ENCODE assay signal across 7 mouse cellular contexts in the genomic region with DNA sequence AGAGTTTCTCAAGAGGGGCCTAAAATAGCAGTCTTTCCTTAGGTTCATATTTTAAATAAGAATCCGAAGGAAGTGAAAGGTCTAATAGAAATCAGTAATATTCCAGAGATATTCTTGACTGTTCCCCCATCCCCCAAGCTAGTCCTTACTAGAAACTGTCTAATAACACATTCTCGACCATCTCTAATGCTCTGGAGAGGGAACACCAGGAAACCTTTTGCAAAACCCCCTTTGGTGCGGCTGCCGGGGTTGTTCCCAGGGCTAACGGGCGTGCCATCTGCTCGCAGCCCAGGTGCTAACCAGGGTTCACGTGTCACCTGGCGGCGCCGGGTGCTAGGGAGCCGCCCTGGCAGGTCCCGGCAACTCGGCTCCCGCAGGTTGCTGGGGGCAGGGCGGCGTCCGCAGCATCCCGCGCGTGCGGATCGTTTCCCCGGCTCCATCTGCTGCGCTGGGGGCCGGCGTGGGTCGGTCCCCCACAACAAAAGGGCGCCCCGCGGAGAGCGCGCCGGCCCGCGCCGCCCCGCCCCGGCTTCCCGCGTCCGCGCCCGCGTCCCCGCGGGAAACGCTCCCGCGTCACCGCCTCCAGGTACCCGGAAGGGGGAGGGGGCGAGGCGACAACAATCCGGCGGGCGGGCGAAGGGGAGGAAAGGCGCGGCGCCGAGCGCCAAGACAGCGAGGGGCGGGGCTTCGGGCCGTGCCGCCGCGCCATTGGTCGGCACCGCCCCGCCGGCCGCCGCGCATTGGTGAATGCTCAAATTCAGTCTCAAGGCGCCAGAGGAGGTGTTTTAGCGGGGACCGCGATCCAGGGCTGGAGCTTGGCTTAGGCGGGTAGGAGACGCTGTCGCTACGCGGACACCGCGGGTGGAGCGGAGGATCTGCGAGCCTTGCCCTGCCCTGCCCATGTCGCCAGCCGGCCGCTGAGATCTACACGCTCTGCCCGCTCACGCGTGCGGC. TPM values are rescaled to one million over a fixed set of nuclear protein-coding genes. Genes with fewer than 3 reads are reported as not detected.
DNase-seq lines count a peak whose midpoint lies in the region; ATAC-seq lines count a peak whose summit lies in the region.

A gene (plus strand): TSS at position 754 of the 954 bp plus-strand sequence.

- peak; percentile 98 for ATAC-seq in intestine, embryonic 14.5 days (replicated peaks; ENCODE audit: low FRiP score, low TSS enrichment, low read depth)
- ATAC-seq in midbrain, embryonic 11.5 days (ENCODE audit: low FRiP score), result peak; percentile 98

- peak within 1 kb of the TSS; percentile 4; the same call in 1 of the 2 replicates for H3K27ac ChIP-seq in intestine, embryonic 14.5 days (ENCODE audit: low read depth)
- H3K27ac ChIP-seq in midbrain, embryonic 11.5 days (ENCODE audit: low read depth, low read length), result peak within 1 kb of the TSS; percentile 40; the same call in 1 of the 2 replicates

- H3K9me3 ChIP-seq in intestine, embryonic 14.5 days (ENCODE audit: control insufficient read depth, low read length), result no peaks in the 10 kb centered on the region
- no peaks in the 10 kb centered on the region for H3K9me3 ChIP-seq in midbrain, embryonic 11.5 days (ENCODE audit: control insufficient read depth, low read length)

- no peaks in the 10 kb centered on the region for H3K27me3 ChIP-seq in intestine, embryonic 14.5 days (replicated peaks; ENCODE audit: control insufficient read depth, insufficient read depth, low read length)
- H3K27me3 ChIP-seq in midbrain, embryonic 11.5 days (ENCODE audit: control insufficient read depth, insufficient read depth, low read length), result no peaks in the 10 kb centered on the region

- H3K4me1 ChIP-seq in intestine, embryonic 14.5 days (replicated peaks; ENCODE audit: control insufficient read depth, insufficient read depth, low read length), result peaks cover 8% of the 10 kb centered on the region; the same call in 1 of the 2 replicates
- H3K4me1 ChIP-seq in midbrain, embryonic 11.5 days (ENCODE audit: control insufficient read depth, insufficient read depth, low read length), result peaks cover 10% of the 10 kb centered on the region

- H3K4me2 ChIP-seq in intestine, embryonic 14.5 days (ENCODE audit: low read length), result peak within 1 kb of the TSS; percentile 79
- peak within 1 kb of the TSS; percentile 47 for H3K4me2 ChIP-seq in midbrain, embryonic 11.5 days

- intact Hi-C loops in gastrocnemius, postnatal 14 days (cut with DNase I; ENCODE audit: low total_unique reads), result no loop called here
- intact Hi-C loops in left cerebral cortex, postnatal 36 days (cut with DNase I), result no loop called here

- peak within 1 kb of the TSS; percentile 68 for H3K4me3 ChIP-seq in intestine, embryonic 14.5 days (ENCODE audit: low read depth, low read length)
- H3K4me3 ChIP-seq in midbrain, embryonic 11.5 days (ENCODE audit: low read depth, low read length), result peak within 1 kb of the TSS; percentile 50

- WGBS in intestine, embryonic 14.5 days, result under 1% methylated on average over 96 of the region's 98 CpGs
- WGBS in midbrain, embryonic 11.5 days, result under 1% methylated on average over 82 of the region's 98 CpGs

- H3K9ac ChIP-seq in intestine, embryonic 14.5 days (ENCODE audit: low read length), result peak within 1 kb of the TSS; percentile 71
- peak within 1 kb of the TSS; percentile 71 for H3K9ac ChIP-seq in midbrain, embryonic 11.5 days (ENCODE audit: low read length)

- peaks cover 19% of the 10 kb centered on the region for H3K36me3 ChIP-seq in intestine, embryonic 14.5 days (ENCODE audit: control insufficient read depth, insufficient read depth, low read length)
- peaks cover 10% of the 10 kb centered on the region for H3K36me3 ChIP-seq in midbrain, embryonic 11.5 days (ENCODE audit: control insufficient read depth, insufficient read depth, low read length)

- peak; percentile 90 to 95 for DNase-seq in adrenal gland, adult (ENCODE audit: inconsistent age in 2 of 2, low spot score in 1 of 2)
- peak; percentile 96 for DNase-seq in embryo, embryonic 10 days (ENCODE audit: low spot score)
- DNase-seq in gastrocnemius, postnatal 14 days, result peak; percentile 88
- peak; percentile 88 for DNase-seq in intestine, embryonic 14.5 days (ENCODE audit: low spot score)
- peak; percentile 84 to 91 for DNase-seq in left cerebral cortex, postnatal 36 days (ENCODE audit: low spot score in 2 of 2)
- peak; percentile 99 for DNase-seq in midbrain, embryonic 11.5 days (ENCODE audit: low spot score, missing footprints)
- peak; percentile 64 for DNase-seq in skeletal muscle tissue, adult 2 months (ENCODE audit: low read depth, low spot score)

RNA-seq across cellular contexts. Expression of the gene that starts here (rescaled TPM):
- total RNA-seq in gastrocnemius, postnatal 14 days (2021), result 1 to 10 TPM; 2.2 to 2.3 TPM
- polyA plus RNA-seq in intestine, embryonic 14.5 days (2014; fragmentation: Nextera tagmentation; extraction: Ambion mirVana), result 22.2 and 23.0 TPM in 2 replicates
- 1 to 10 TPM in 1 of 2 experiments, under 1 TPM in 1; 0.99 to 1.5 TPM for total RNA-seq in left cerebral cortex, postnatal 36 days (2021)
- 31.3 and 35.9 TPM in 2 replicates for polyA plus RNA-seq in midbrain, embryonic 11.5 days (2014; fragmentation: Nextera tagmentation; extraction: Ambion mirVana)

Comparison
In these comparisons a context has a peak if more than half of its experiments do, and no peak if none do; other contexts are left out.
1. Peak in every context shown above with its lines: DNase-seq, ATAC-seq, H3K4me3 ChIP-seq and H3K27ac ChIP-seq.